Mouse (Mus musculus): ENCODE data around the gene Isg20. TPM values are rescaled to one million over a fixed set of nuclear protein-coding genes. Genes with fewer than 3 reads are reported as not detected.
A peak's percentile ranks its signal among the peaks of the same experiment; 100 is the strongest.

Isg20 gene
- 7.0 and 10.9 TPM in 2 replicates for total RNA-seq (2014; fragmentation: Nextera tagmentation)
- 3.8 and 10.4 TPM in 2 replicates for total RNA-seq (2017)

GRCm38 (mm10) chr7:78912974-78913474 lies at the start of gene Isg20:
TSS of gene Isg20 (plus strand) at chr7:78913424.
- ATAC-seq (replicated peaks; ENCODE audit: poor library complexity, severe bottlenecking), result no peak

DNA sequence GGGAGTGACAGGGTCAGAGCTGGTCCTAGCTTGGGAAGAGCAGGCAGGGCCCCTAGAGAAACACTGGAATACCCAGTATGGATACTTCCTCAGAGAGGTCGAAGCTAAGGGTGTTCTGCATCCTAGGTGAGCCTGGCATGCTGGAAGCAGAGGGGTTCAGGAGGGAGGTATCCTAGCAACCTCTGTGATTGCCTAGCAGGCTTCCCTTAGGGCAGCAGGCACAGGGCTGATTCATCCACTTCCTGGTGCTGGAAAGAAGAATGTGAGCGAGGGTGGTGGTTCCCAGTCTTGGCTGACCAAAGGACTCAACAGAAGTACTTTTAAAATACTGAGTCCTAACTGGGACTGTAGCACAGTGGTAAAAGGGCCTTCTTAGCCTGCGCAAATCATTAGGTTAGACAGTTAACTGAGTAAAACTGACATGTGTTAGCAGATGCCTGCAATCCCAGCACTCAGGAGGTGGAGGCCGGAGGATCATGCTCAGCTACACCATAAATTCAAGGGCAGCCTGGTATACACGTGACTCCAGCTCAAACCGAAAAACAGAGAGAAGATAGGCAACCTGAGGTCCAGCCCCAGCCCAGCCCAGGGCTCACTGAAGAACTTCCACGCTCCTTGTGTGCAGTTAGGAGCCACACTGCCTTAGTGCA lies 49.3 kb upstream of the Isg20 start:
- no peak for ATAC-seq (replicated peaks; ENCODE audit: poor library complexity, severe bottlenecking)

- ATAC-seq (replicated peaks; ENCODE audit: poor library complexity, severe bottlenecking), result peak; percentile 91
Measured at GRCm38 (mm10) chr7:78864446-78864802, 48.8 kb upstream of the Isg20 start.

DNA sequence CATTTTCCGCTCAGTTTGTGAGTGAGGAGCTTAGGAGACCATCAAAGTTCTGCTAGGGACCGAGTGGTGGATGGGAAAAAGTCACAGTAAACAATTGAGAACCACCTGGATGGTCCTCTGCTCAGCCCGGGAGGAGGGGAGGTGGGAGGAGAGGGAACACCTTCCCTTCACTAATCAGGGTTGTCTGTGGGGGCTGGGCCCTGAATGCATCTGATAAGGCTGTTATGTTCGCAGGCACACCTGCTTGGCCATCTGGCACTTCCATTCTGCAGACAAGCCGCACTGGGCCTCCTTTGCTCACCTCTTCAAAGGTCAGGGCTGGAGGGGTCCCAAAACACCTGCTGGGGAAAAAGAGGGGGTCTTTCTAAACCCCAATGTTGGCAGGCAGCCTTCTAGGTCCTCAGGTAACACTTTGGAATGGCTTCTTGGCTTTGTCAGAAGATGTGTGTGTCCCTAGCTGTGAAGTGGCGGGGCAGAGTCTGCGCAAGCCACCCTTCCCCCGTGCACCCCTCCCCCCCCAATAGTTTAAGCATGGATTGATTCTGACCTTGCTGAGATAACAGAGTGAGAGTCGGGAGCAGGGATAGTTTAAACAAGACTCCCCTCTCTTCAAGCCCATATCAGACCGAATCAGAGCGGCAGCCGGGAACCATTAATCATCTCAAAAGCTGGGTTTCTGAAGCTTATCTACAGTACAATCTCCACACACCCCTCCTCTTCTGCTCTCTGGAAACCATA lies 47.8 kb upstream of the Isg20 start:
- no peak for ATAC-seq (replicated peaks; ENCODE audit: poor library complexity, severe bottlenecking)

GRCm38 (mm10) chr7:78868731-78869130 lies 44.5 kb upstream of the Isg20 start:
- no peak for ATAC-seq (replicated peaks; ENCODE audit: poor library complexity, severe bottlenecking)

- peak; percentile 87 for ATAC-seq (replicated peaks; ENCODE audit: poor library complexity, severe bottlenecking)
Measured at GRCm38 (mm10) chr7:78872366-78872765, 40.9 kb upstream of the Isg20 start.

- ATAC-seq (replicated peaks; ENCODE audit: poor library complexity, severe bottlenecking), result no peak
Measured at GRCm38 (mm10) chr7:78872831-78873230, 40.4 kb upstream of the Isg20 start.

- no peak for ATAC-seq (replicated peaks; ENCODE audit: poor library complexity, severe bottlenecking)
Measured at GRCm38 (mm10) chr7:78881607-78882468, 31.4 kb upstream of the Isg20 start.

DNA sequence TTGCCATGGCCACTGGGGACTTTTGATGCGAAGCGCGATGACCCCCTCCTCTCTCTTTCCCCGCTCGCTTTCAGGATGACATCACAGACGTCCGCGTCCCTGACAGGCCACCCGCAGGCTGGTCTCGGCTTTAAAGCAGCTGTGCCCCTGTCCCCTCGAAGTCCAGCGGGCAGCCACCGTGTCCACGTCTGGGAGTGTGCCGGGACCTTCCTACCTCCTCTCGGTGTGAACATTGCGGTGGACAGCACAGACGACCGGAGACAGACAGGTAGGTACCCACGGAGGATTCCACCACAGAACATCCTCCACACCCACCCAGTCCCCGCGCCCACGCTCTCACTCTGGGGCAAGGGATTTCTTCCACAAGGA lies 30.8 kb upstream of the Isg20 start:
- peak; percentile 39; the same call in 1 of the 2 replicates for ATAC-seq (replicated peaks; ENCODE audit: poor library complexity, severe bottlenecking)

DNA sequence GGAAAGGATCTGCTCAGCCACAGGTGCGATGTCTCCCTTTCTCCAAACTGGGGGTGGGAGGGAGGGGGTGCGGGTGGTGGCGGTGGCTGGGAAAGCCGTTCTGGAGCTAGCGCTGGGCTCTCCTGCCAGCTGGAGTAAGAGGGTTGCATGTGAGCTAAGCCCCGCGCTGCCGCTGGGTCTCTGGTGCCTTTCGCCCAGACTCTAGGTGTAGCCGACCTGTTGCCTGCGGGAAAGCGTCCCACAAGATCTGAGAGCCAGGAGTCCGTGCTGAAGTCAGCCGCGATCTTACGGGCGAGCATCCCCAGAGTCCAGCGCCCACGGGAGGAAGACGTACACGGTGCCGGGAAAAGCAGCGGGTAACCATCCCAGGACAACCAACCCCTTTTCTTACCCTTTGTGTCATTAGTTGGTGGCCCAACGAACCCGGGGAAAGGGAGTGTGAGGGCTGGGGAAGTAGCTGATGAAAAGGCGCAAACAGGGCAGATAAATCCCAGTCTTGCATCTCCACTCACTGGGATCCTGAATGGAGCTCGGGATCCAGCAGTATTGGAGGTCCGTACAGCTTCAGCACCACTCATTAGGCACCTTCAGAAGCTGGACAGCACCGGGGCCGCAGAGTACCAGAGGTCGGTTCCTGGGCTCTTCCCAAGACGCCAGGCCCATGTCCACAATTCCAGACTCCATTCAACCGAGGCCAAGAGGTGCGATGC lies 30.1 kb upstream of the Isg20 start:
- 0 out of 2 replicates have a peak, but pooled peaks have one; percentile 17 for ATAC-seq (replicated peaks; ENCODE audit: poor library complexity, severe bottlenecking)

- ATAC-seq (replicated peaks; ENCODE audit: poor library complexity, severe bottlenecking), result no peak
Measured at GRCm38 (mm10) chr7:78883726-78884060, 29.5 kb upstream of the Isg20 start.

GRCm38 (mm10) chr7:78884139-78884538 lies 29.1 kb upstream of the Isg20 start:
- no peak; the same call in 1 of the 2 replicates for ATAC-seq (replicated peaks; ENCODE audit: poor library complexity, severe bottlenecking)

DNA sequence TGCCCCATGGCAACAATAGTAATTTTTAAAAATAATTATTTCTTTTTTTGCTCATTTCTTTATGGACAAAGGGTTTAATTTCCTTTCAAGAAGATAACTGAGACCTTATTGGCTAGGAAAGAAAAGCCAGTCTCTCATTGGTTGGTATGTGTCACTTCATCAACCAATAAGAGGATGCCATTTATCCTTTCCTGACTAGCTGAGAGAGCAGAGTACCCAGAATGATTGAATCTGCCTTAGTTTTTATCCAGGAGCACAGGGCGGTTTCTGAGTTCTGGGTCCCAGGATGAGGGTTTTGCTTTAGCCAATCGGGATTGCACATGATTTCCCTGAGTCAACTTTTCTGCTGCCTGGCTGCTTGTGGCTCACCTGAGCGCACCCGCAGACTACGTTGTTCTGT lies 27.8 kb upstream of the Isg20 start:
- no peak for ATAC-seq (replicated peaks; ENCODE audit: poor library complexity, severe bottlenecking)

DNA sequence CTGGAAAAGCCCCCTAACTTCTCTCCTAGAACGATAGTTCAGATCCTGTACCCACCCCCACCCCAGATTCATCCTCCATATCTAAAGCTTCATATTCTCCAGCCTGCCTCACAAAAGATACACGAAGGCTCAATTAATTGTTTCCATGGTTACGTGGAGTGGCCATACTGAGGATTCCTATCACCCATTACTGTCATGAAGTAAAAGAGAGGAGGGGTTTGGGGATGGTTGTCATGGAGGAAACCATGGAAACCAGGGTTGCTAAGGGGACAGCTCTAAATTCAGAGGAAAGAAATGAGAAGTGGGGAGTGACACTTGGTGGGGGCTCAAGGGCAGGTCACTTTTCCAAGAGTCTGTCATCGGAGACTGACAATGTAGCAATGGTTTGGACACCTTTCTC lies 26.7 kb upstream of the Isg20 start:
- ATAC-seq (replicated peaks; ENCODE audit: poor library complexity, severe bottlenecking), result no peak

GRCm38 (mm10) chr7:78887431-78887842 lies 25.8 kb upstream of the Isg20 start:
- ATAC-seq (replicated peaks; ENCODE audit: poor library complexity, severe bottlenecking), result no peak

GRCm38 (mm10) chr7:78890641-78891040 lies 22.6 kb upstream of the Isg20 start:
- ATAC-seq (replicated peaks; ENCODE audit: poor library complexity, severe bottlenecking), result peak; percentile 68

- no peak for ATAC-seq (replicated peaks; ENCODE audit: poor library complexity, severe bottlenecking)
Measured at GRCm38 (mm10) chr7:78893917-78894316, 19.3 kb upstream of the Isg20 start.

GRCm38 (mm10) chr7:78895021-78895652 lies 18.1 kb upstream of the Isg20 start:
- no peak for ATAC-seq (replicated peaks; ENCODE audit: poor library complexity, severe bottlenecking)

- peak; percentile 98 for ATAC-seq (replicated peaks; ENCODE audit: poor library complexity, severe bottlenecking)
Measured at GRCm38 (mm10) chr7:78895653-78896333, 17.4 kb upstream of the Isg20 start, which contains the start of gene Aen. TSS of gene Aen (plus strand) at chr7:78895854.

All from granulocyte monocyte progenitor cell, adult 5-6 weeks (primary cell).